Mouse (Mus musculus): Measurements from ENCODE around the gene Gm20388. TPM values are rescaled to one million over a fixed set of nuclear protein-coding genes. Genes with fewer than 3 reads are reported as not detected.
"Not testable (repeated sequence)": the region's sequence is repeated elsewhere in the genome, so short reads cannot be mapped to it uniquely, and the experiment has no call there.

The Gm20388 gene
- total RNA-seq, 2 experiments from 2014 or later, result 1.9 to 2.0 TPM

DNA sequence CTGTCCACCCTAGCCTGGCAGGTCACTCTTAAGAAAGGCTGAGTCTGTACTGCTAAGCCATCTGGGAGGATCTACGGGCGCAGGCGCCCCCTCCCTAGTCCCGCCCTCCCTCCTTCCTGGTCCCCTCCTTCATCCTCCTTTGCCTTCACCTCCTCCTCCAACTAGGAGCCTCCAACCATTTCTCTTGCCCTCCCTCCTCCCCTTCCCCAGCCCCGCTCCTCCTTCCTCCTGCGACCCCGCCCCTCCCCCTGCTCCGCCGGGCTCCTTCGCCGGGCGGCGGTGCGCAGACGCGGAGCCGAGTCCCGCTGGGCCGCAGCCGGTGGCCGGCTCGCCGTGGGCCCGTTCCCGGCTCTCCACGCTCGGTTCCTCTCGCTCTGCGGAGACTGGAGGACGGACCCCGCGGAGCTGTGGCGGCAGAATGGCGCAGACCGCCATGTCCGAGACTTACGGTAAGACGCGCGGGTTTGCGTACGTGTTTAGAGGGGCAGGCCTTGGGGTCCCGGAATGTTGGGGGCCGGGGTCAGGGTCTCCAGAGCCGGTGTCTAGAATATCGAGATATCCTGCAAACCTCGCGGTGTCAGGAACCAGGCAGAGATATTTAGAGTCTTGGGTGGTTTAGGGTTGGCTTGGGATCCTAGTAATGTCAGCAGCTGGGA lies 3895.2 kb downstream of the Gm20388 start, which contains the start of gene Rab4a:
Rab4a (plus strand) TSS at position 268 of the 656 bp plus-strand sequence.
- peak; percentile 92 for DNase-seq

DNA sequence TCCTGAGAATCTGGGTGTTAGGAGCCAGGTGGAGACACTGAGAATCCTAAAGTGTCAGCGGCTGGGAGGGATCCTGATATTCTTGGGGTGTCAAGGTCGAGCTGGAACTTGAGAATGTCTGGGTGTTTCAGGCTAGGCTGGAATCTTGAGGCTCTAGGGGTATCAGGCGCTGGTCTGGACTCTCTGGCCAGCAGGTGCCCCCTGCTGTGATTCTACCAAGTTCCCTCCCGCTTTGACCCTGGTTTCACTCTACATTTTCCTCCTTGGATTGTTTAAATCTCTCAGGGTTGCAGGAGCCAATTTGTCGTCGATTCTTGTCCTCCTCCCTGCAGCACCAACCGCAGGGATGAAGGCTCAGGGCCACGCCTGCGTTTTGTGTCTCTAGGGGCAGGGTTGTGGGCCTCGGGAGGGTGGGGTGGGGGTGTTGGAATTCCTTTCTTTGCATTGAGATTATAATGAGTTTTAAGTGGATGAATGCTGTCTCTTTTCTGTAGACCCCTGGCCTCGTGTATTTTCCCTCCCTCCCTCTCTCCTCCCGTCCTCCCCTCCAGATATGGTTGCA lies 3895.8 kb downstream of the Gm20388 start:
- no peak for DNase-seq

DNA sequence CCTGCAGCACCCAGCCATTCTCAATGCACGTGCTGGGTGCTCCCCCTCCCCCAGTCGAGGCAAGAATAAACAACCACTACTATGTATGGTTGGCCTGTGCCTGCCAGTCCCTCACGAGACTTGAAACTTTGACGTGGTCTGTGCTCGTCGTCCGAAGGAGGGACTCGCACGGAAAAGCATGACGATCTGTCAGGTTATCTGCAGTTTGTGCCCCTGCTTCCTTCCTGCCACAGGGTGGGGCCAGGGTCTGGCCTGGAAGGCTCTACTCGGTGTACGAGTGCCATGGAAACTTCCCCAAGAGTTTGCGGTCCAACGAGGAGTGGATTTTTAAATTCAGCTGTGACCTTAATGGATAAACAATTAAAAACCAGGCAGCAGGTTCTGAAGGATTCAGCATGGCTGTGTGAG lies 3896.4 kb downstream of the Gm20388 start:
- no peak for DNase-seq

DNA sequence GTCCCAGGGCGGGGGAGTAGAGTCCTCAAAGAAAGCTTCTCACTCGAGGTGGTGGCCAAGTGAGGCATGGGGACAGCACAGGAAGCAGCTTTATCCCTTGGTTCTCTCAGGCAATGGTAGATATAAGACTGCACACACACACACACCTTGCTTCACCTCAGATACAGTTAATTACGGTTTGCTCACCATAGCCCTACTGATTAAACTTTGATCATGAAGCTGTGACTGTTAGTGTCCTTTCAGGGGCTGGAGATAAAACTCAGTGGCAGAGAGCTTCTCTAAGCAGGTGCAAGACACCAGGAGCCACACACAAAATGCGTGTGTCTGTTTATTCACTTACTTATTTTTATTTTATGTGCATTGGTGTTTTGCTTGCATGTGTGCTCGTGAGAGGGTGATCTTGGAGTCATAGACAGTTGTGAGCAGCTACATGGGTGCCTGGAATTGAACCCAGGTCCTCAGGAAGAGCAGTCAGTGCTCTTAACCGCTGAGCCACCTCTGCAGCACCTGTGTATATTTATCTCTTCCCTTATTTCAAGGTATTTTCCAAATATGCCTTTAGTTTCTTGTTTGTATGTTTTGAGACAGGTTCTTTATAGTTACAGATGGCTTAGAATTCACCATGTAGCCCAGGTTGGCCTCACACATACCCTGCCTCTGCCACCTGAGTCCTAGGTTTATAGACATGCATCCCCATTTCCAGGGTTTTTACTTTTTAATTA lies 3897.4 kb downstream of the Gm20388 start:
- DNase-seq, result no peak

DNA sequence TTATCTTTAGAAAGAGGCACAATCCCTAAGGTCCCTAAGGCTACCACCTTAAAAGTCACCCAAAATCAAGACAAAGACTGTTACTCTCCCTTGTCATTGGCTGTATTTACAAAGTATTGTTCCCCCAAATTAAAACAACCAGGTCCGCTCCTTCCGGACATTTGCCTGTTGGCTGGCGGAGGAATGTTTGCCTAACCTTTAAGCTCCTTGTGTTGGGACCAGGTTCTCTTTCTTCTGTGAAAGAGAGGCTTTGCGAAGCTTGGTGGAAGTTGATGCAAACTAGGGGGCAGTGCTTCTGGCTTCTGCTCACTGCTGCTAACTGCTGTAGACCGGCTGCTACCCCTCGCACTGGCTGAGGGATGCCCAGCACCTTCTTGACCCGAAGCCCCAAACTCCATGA lies 3898.0 kb downstream of the Gm20388 start:
- no peak for DNase-seq

DNA sequence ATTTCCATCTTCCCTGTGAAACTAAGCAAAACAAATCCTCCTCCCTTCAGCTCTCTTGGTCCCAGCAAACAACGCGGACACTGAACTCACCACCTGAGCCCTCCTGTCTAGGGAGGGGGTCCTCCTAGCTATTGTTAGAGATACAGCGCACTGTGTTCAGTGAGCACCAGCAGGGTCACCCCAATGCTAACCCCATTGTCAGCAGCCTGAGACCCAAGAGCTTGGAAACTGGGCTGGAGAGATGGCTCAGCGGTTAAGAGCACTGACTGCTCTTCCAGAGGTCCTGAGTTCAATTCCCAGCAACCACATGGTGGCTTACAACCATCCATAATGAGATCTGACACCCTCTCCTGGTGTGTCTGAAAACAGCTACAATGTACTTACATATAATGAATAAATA lies 3898.7 kb downstream of the Gm20388 start:
- DNase-seq, result not testable (repeated sequence)

DNA sequence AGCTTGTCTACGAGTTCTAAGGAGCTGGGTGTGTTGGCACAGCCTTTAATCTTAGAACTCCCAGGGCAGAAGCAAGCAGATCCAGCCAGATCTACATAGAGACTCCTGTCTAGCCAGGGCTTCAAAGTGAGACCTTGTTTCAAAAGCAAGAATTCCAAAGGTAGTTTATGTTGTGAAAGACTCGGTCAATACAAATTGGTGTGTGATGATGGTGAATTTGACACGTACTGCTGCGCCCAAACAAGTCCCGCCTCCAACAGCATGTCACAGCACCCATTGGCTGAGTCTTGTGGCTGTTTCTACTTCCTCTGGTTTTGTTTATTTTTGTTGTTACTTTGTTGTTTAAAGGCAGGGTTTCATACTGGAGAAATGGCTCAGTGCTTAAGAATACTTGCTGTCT lies 3901.6 kb downstream of the Gm20388 start:
- DNase-seq, result no peak

DNA sequence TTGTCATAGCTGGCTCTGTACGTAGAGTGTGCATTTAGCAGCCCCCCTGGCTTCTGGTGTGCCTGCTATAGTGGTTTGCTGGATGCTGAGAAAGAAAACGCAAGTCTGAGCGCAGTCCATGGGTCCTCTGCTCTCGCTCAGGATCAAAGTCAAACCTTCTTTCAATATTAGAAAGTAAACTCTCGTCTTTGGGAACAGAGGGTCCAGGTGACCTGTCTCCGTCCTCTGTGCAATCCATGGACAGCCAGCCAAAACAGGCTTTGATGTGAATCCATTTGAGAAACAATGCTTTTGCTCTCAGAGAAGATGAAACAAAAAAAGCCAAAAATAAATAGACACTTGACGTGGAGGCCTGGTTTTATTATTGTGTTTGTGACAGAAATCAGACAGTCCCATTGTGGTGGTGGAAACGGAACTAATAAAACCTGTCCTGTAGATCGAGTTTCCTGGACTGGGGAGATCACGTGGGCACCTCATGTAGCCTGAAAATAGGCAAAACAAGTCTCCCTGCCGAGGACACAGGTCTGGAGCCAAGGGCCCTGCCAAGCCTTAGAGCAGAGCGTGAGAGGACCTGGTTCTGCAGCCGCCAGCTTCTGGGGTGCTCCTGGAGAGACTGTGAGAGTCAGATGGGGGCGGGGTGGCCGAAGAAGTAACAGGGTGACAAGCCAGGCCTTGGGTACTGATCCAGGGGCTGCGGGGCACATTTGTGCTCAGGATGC lies 3902.7 kb downstream of the Gm20388 start:
- peak; percentile 27 for DNase-seq

DNA sequence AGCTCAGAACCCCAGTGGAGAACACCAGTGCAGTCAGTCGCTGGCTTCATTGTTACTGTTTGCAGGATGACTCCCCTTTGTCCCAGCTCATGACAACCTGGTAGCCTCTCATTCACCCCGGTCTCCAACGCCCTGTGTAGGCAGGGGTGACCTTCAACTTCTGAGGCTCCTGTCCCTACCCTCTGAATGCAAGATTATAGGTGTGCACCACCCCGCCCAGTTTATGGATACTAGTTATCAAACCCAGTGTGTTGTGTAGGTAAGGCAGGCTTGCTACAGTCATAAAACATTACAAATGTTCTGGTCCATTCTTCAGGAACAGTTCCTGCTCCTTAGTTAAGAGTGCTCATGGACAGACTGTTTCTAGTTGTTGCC lies 3903.2 kb downstream of the Gm20388 start:
- no peak for DNase-seq

DNA sequence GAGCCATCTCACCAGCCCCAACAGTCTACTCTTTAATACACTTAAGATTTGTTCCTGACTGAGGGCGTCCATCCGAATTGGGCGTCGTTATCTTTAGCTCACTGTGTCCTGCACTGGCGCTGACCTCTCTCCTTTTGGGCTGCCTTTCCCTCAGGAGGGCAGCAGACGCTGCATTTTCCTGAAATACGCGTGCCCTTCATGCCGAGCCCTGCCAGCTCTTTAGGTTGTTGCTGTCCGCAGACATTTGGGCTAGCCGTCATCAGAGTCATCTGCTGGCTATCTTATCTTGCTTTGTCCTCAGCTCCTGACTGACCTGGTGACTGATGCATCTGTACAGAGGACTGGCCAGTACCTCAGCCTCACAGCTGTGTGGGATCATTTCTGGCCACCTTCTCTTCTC lies 3904.7 kb downstream of the Gm20388 start:
- DNase-seq, result no peak

DNA sequence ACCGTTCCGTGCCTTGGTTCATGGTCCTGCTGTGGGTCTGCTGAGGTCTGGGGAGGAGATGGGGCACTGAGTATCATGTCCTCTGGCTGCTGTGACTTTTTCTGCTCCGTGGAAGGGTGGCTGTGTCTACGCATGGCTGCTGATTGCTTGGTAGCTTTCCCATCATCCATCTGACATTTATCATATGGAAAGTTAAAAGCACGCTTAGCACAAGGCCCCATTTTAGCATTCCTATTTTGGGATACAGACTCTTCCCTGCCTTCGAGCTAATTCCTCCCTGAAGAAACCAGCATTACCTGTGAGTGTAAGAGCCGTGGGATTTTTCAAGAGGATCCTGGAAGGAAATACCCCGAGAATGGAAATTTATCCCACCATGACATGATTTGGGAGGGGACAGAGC lies 3906.3 kb downstream of the Gm20388 start:
- no peak for DNase-seq

DNA sequence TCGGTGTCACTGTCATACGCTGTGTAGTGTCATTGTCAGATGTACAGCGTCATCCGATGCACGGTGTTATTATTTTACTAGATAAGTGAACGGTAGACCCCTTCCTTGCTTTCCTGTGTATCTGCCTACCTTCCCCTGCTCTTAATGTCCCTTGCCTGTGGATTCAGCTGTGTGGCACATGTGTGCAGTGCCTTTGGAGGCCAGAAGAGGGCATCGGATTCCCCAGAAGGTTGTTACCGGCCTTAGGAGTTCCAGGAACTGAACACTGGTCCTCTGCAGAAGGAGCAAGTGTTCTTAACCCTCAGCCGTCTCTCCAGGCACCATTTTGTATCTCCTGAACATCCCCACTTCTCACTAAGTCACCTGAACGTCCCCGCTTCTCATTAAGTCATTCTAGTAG lies 3907.1 kb downstream of the Gm20388 start:
- no peak for DNase-seq

DNA sequence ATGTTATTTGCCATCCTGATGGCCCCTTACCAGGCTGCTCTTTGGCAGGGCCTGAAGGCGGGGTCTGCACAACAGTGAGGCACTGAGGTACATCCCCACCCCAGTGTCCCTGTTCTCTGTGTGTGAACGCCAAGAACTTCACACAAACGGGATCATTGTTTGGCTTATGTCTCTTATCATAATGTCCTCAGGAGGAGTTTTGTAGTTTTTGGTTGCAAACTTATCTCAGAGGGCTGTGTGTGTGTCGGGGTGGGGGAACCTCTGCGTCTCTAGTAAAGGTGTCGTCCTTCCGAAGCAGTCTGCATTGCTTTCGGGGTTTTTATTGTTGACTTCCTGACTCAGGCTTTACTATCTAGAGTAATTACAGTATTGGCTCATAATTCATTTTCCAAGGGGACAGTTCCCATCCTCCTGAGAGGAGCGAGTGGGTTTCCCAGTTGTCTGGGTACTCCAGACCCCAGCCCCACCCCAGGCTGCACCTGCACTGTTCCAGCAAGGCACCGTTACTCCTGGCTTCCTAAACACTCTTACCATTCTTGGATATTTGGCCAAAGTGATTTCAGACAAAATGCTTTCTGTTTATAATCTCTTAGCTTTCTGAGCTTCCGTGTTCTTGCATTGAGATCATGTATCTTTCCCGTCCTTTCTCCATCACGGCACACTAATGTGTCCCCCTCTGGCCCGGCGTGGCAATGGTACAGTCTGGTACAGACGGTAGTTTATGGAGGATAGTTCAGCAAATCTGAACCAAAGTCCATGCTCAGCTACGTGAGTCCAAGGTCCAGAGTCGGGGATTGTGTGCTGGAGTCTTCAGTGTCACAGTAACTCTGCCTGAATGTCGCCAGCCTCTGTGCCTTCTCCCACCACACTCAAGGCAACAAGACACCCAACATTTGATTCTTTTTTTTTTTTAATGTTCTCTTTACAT lies 3909.3 kb downstream of the Gm20388 start:
- no peak for DNase-seq

DNA sequence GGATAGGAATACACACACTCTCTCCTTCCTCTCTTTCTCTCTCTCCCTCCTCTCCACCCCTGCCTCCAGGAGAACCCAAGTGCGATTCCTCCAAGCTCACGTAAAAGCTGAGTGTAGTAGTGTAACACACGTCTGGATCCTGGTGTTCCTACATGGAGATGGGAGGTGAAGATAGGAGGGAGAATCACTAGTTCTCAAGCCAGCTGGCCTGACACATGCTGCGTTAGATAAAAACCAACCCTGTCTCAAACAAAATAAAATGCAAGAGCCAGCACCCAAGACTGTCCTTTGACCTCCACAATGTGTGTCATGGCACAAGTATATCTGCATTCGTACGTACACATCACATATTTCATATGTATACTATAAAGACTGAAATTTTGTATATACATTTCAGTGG lies 3910.1 kb downstream of the Gm20388 start:
- no peak for DNase-seq

DNA sequence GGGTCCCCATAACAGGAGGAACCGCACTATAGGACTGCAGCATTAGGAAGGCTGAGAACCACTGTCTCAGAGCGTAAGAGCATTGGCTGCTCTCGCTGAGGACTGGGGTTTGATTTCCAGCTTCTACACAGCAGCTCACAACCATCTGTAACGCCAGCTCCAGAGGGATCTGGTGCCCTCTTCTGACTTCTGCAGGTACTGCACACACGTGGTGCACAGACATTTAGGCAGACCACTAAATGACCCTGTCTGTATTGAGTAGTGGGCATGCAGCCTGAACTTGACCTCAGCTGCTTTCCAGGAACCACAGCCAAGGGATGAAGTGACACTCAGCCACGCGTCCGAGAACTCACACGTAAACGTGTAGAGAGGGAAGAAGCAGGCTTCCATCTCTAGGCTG lies 3912.5 kb downstream of the Gm20388 start:
- no peak for DNase-seq

DNA sequence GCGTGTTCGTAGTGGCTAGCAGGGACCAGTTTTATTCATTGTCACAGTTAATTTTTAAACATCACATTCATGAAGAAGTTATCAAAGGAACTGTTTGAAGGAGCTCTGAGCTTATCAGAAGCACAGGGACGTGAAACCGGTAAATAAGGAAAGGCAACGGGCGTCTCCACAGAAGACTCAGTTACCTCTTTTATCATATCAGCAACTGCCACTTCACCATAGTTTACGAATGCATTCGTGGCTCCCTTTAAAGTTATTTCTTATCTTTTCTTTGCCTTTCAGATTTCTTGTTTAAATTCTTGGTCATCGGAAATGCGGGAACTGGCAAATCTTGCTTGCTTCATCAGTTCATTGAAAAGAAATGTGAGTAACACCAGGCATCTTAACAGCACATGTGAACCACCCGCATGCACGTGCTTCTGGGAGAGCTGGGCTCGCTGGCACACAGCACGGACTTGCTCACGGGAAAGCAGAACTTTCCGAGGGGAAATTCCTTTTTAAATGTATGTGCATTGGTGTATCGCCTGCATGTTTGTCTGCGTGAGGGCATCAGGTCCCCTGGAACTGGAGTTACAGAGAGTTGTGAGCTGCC lies 3913.0 kb downstream of the Gm20388 start:
- no peak for DNase-seq

DNA sequence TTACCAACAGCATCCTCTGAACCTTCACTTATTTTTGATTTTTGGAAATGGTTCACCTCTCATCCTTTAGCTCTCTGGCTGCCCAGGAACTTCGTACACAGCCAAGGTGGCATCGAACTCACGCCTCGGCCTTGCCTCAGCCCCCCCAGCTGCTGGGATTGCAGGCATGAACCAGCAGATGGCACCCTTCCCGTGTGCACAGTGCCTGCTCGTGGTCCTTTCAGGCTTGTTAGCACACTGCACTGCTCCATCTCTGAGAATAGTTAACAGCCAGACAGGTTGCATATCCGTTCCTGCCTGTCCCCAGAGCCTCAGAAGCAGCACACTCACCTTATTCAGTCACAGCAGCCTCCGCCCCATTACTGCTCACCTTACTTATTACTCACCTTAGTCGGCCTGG lies 3915.4 kb downstream of the Gm20388 start:
- DNase-seq, result no peak

DNA sequence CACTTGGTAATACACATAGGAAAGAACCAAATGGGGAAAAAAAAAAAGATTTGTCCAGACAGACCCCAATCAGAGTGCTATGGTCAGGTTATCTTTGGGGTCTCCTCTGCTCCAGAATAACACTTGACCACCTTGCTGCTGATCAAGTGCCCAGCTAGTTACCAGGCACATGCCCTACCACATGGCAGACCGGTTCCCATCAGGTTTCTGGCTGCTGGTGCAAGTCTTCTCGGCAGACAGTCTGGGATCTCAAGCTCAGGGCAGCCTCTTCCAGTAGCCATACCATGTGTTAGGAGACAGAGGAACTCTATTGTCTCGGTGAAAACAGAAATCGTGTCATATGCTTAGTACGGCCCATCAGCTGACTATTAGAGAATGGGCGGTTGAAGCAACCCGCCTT lies 3916.1 kb downstream of the Gm20388 start:
- no peak for DNase-seq

DNA sequence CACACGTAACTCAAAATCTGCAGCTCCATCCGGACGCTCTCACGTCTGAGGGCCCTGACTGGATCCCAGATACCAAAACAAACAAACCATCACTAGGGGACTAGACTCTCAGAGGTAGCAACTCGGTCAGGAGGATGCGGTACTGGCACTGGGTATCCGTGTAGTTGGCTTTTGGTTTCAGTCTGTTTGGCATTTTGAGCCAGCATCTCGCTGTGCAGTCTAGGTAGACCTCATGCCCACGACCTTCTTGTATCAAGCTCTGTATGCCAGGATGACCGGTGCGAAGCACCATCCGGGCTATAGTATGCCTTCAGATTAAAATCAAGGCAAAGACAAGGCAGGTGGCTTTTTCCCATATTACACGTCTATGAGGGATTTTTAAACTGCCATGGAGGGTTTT lies 3916.9 kb downstream of the Gm20388 start:
- no peak for DNase-seq

DNA sequence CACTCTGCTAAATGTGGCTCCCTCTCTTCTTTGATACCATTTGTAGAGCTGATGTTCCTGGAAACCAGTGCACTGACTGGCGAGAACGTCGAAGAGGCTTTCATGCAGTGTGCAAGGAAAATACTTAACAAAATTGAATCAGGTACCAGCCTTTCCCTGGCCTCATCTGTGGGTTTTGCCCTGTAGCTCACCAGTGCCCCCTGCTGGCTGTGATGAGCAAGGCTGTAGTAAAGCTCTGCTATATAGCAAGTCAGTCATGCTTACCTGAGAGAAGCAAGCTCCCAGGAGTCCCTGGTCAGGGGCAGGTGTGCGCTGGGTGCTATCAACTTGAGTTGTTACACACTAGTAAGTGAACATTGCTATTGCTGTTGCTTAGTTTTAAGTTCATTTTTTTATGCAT lies 3922.1 kb downstream of the Gm20388 start:
- DNase-seq, result peak; percentile 82

DNA sequence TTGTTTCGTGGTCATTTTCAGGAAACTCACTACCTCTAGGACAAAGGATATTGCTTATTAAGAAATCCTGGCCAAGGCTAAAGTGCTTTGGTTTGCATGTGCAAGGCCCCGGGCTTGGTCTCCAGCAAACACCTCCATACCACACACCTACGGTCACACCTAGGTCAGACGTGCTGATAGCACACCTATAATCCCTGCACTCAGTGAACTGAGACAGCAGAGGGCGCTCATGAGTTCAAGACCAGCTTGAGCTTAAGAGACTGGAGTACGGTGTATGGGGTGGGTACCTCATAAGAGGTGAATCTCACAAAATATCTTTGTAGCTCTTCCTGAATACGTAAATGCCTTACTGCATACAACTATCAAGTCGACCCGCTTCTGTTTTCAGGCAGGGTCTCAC lies 3924.8 kb downstream of the Gm20388 start:
- DNase-seq, result peak; percentile 73

DNA sequence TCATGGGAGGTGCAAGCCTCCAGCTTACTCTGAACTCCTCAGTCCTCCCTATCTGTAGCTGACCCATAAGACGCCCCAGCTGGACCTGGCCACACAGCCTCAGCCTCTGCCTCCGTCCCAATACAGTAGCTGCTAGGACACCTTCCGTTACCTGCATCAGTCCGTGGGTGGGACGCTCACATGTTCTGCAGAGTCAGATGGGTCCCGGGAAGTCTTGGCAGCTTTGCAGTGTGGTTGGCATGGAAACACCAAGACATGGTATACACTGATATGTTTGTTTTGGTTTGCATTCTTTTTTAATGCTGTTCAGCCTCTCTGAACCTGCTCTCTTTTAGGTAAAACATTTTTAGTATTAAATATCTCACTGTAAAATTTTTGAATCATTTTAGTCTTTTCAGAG lies 3925.7 kb downstream of the Gm20388 start:
- no peak for DNase-seq
